Mouse (Mus musculus) stomach, embryonic 14.5 days (tissue): ENCODE results near the gene Surf6. TPM values are rescaled to one million over a fixed set of nuclear protein-coding genes. Genes with fewer than 3 reads are reported as not detected.
A peak's percentile ranks its signal among the peaks of the same experiment; 100 is the strongest.

ENCODE experiments used
- ATAC-seq: fragments of 200-750 bp; cut with Nextera tagmentation; 2 replicates; pipeline ENCODE4 v1.8.0; 2017; ENCODE audit warnings: low read depth, moderate TSS enrichment; ENCODE audit not compliant: insufficient number of reproducible peaks, insufficient read depth, low FRiP score
- H3K27ac ChIP-seq: fragments of 300-500 bp; sonication (generic); 2 replicates; pipeline ENCODE4 v1.5.1; 2014; ENCODE audit warnings: mild to moderate bottlenecking, low read length, moderate library complexity, mixed read lengths
- H3K27me3 ChIP-seq: fragments of 300-500 bp; sonication (generic); 2 replicates; pipeline ENCODE4 v1.6.1; 2014; ENCODE audit warnings: low read length, control low read depth, mixed read lengths; ENCODE audit not compliant: control insufficient read depth, insufficient read depth
- H3K36me3 ChIP-seq: fragments of 300-500 bp; sonication (generic); 2 replicates; pipeline ENCODE4 v1.6.1; 2014; ENCODE audit warnings: mild to moderate bottlenecking, control low read depth, low read length, moderate library complexity, mixed read lengths; ENCODE audit not compliant: control insufficient read depth, insufficient read depth
- H3K4me1 ChIP-seq: fragments of 300-500 bp; sonication (generic); 2 replicates; pipeline ENCODE4 v1.6.1; 2014; ENCODE audit warnings: low read length, control low read depth, mixed read lengths; ENCODE audit not compliant: control insufficient read depth, insufficient read depth
- H3K4me2 ChIP-seq: fragments of 300-500 bp; sonication (generic); replicated peaks from 2 replicates; pipeline ENCODE4 v1.6.1; 2014; ENCODE audit warnings: low read depth, low read length, control low read depth
- H3K4me3 ChIP-seq: fragments of 300-500 bp; sonication (generic); 2 replicates; pipeline ENCODE4 v1.5.1; 2014; ENCODE audit warnings: low read depth, low read length, control low read depth
- H3K9ac ChIP-seq: fragments of 300-500 bp; sonication (generic); replicated peaks from 2 replicates; pipeline ENCODE4 v1.6.1; 2014; ENCODE audit warnings: low read depth, mild to moderate bottlenecking, control low read depth, low read length, moderate library complexity, mixed read lengths
- H3K9me3 ChIP-seq: fragments of 300-500 bp; sonication (generic); 2 replicates; pipeline ENCODE4 v1.6.1; 2016; ENCODE audit warnings: low read depth, low read length, control low read depth; ENCODE audit not compliant: control insufficient read depth
- WGBS: fragments of 180-500 bp; shearing (Covaris S2); extraction: QIAGEN DNeasy Blood & Tissue Kit; methylation state at CpG from one replicate; pipeline ENCODE4 v1.1.7; 2014; 5-methylcytosine and 5-hydroxymethylcytosine counted together
- polyA plus RNA-seq: library from polyadenylated mRNA; unstranded; fragments of >200 nt; fragmentation: Nextera tagmentation; extraction: Ambion mirVana; gene quantifications from 2 replicates; pipeline ENCODE4 v1.2.1, GENCODE M21; 2014

Surf6 gene
- 17.0 and 18.4 TPM in 2 replicates for polyA plus RNA-seq

DNA sequence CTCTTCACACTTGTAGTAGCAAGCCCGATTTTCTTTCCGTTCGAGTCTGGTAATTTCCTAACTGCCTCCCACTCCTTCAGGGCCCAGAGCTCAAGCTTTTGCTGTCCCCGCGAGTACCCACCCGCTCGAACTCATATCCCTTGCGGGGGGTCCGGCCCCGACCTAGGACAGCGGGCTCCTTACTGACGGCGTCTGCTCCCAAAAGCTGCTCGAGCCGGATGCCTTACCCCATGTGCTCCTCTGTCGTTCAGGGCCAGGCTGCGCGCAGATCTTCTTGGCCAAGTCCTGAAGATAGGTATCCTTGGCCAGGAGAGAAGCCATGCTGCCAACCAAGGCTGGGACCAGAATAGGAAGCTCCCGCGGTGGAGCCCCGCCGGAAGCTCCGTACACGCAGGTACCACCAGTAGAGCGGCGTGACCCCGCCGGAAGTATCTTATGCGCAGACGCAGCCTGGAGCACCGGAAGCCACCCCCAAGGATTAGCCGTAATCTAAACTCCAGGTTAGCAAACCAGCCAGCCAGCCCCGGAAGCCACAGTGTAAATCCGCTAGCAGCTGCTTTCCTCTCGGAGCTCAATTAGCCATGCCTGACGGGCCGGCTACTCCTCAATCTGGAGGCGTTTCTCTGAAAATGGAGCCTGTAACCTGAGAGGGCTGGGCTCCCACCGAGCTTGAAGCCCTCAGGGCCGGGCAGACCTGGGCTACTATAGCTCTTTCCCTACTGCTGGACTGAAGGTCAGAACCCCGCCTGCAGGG, at the start of gene Surf6:
Surf6 (minus strand) TSS at position 413 of the 754 bp plus-strand sequence.
- Histone ChIP-seq H3K27ac (peak within 1 kb of the TSS; percentile 90), H3K9me3 (no peaks in the 10 kb centered on the region), H3K4me2 (peak within 1 kb of the TSS; percentile 78), H3K36me3 (peaks cover 47% of the 10 kb centered on the region), H3K4me3 (peak within 1 kb of the TSS; percentile 75), H3K4me1 (peaks cover 14% of the 10 kb centered on the region), H3K27me3 (no peaks in the 10 kb centered on the region), H3K9ac (peak within 1 kb of the TSS; percentile 66)
- WGBS, result under 1% methylated on average over 41 of the region's 41 CpGs
- ATAC-seq, result peak; percentile 95

DNA sequence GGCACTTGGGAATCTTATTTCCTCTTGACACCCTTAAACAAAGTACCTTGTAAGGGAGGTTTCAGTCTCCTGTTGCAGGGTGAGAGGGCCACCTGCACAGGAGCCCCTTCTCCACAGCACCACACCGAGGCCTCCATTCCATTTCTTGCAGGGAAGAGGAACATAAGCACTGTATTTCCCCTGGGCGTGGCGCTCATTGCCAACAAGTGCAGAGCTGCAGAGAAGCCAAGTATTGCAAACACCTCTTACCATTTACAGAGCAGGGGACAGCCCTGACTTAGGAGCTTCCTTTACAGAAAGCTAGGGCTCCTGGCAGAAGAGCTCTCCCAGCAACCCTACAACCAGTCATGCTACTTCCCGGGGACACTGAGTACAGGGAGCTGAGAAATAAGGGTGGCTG, 49.5 kb upstream of the Surf6 start:
- peaks cover 52% of the 10 kb centered on the region for H3K36me3 ChIP-seq
- H3K4me3 ChIP-seq, result no peak overlapping the region
- ATAC-seq, result no peak
- no peak overlapping the region for H3K27ac ChIP-seq
- H3K27me3 ChIP-seq, result no peaks in the 10 kb centered on the region
- no peaks in the 10 kb centered on the region for H3K4me1 ChIP-seq
- H3K4me2 ChIP-seq, result no peak overlapping the region
- no peaks in the 10 kb centered on the region for H3K9me3 ChIP-seq
- WGBS, result 88% methylated on average over 4 of the region's 4 CpGs
- 0 out of 2 replicates have a peak overlapping the region, but pooled peaks have one; percentile 10 for H3K9ac ChIP-seq

DNA sequence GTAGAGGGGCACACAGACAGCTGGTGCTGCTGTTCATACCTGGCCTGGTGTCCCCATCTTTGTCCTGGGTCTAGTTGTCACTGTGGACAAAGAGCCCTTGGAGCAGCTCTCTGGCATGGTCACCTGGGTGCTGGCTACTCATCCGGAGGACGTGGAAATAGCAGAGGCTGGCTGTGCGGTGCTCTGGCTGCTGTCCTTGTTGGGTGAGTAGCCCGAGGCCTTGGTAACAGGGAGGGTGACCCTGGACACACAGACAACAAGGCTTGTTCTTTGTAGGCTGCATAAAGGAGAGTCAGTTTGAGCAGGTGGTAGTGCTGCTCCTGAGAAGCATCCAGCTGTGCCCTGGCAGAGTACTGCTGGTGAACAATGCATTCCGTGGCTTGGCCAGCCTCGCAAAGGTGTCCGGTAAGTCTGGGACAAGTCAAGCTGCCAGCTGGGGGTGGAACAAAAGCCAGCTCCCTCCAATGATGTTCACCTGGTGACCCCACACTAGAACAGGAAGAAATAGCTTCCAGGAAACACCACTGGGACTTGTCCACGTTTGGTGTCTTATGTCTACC, 48.7 kb upstream of the Surf6 start:
- H3K4me2 ChIP-seq, result no peak overlapping the region
- no peak overlapping the region for H3K27ac ChIP-seq
- 0 out of 2 replicates have a peak overlapping the region, but pooled peaks have one; percentile 10 for H3K9ac ChIP-seq
- H3K9me3 ChIP-seq, result no peaks in the 10 kb centered on the region
- no peak for ATAC-seq
- H3K4me1 ChIP-seq, result no peaks in the 10 kb centered on the region
- H3K36me3 ChIP-seq, result peaks cover 45% of the 10 kb centered on the region
- 83% methylated on average over 8 of the region's 8 CpGs for WGBS
- no peaks in the 10 kb centered on the region for H3K27me3 ChIP-seq
- no peak overlapping the region for H3K4me3 ChIP-seq

DNA sequence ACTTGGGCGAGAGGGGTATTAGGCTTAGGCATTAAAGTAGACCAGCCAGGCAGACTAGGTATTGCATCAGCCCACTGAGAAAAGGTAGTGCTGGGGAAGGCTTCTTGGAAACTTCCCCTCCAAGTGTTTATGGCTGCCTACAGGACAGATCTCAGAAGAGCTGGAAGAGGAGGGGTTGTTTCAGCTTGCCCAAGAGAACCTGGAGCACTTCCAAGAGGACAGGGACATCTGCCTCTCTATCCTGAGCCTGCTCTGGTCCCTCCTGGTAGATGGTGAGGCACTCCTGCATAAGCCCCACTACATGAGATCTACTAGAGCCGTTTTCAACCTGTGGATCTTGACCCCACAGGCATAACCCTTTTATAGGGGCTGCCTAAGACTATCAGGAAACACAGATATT, 47.7 kb upstream of the Surf6 start:
- Histone ChIP-seq H3K9ac (no peak overlapping the region), H3K4me1 (no peaks in the 10 kb centered on the region), H3K36me3 (peaks cover 34% of the 10 kb centered on the region), H3K27me3 (no peaks in the 10 kb centered on the region), H3K4me3 (no peak overlapping the region), H3K27ac (no peak overlapping the region), H3K4me2 (no peak overlapping the region), H3K9me3 (no peaks in the 10 kb centered on the region)
- no peak for ATAC-seq
- WGBS, result 79% methylated on average over 2 of the region's 2 CpGs

DNA sequence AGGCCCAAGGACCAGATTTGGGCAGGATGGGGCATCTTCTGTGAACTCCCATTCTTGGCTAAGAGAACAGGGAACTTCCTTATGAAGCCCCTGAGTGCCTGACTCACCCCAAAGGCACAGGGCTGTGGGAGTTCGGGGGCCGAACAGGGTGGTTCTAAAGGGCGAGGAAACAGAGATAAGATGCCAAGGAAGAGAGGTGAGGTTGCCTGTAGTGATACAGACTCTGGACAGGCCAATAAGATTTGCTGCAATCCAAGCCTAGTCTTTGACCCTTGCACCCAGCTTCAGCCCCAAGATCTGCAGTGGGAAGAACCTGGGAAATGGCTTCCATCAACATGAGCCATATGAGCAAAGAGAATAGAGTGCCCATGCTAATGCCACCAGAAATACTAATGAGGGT, 40.6 kb upstream of the Surf6 start:
- no peak overlapping the region for H3K4me3 ChIP-seq

DNA sequence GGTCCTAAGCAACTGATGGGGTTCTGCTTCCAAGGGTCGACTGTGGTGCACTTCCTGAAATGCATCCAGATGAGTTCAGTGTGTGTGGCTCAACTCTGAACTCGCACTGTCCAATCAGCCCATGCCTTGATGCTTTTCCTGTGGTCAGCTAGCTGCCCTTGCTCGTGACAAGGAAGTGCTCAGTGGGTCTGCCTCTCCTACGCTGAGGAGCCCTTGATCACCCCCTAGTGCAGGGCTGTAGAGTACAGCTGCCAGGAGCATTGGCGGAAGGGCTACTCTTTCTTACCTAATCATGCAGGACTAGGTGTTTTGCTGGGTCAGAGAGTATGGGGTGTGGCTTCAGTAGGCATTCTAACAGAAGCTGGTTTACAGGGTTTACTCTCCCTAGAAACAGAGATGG, 38.9 kb upstream of the Surf6 start:
- no peak overlapping the region for H3K9ac ChIP-seq
- H3K4me2 ChIP-seq, result no peak overlapping the region
- WGBS, result 39% methylated on average over 5 of the region's 5 CpGs
- no peaks in the 10 kb centered on the region for H3K9me3 ChIP-seq
- no peak overlapping the region for H3K27ac ChIP-seq
- no peak overlapping the region for H3K4me3 ChIP-seq
- no peaks in the 10 kb centered on the region for H3K36me3 ChIP-seq
- no peak for ATAC-seq
- H3K4me1 ChIP-seq, result no peaks in the 10 kb centered on the region
- H3K27me3 ChIP-seq, result no peaks in the 10 kb centered on the region

More for the DNA sequence above, 40.6 kb upstream of the Surf6 start:
- Histone ChIP-seq H3K36me3 (no peaks in the 10 kb centered on the region), H3K9ac (no peak overlapping the region), H3K27me3 (no peaks in the 10 kb centered on the region), H3K4me1 (no peaks in the 10 kb centered on the region), H3K9me3 (no peaks in the 10 kb centered on the region), H3K4me2 (no peak overlapping the region), H3K27ac (no peak overlapping the region)
- WGBS, result 77% methylated on average over 3 of the region's 3 CpGs
- ATAC-seq, result no peak

DNA sequence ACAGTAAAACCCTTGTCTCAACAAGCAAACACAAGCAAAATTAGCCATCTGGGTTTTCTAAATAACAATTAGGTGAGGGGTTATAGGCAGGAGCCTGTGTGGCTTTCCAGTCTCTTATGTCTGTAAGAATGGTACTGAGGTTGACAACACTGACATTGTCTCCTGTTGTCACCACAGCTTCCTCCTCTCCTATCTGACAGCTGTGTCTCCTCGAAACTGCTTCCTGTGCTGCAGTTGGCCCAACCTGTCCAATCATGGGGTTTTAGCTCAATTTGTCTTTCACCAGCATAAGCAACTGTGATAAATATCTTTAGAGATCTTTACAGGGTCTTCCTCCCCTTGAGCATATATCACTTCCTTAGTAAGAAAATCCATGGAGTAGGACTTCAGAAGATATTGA, 33.7 kb upstream of the Surf6 start:
- Histone ChIP-seq H3K36me3 (no peaks in the 10 kb centered on the region), H3K27ac (no peak overlapping the region), H3K4me3 (no peak overlapping the region), H3K9ac (no peak overlapping the region), H3K27me3 (no peaks in the 10 kb centered on the region), H3K9me3 (no peaks in the 10 kb centered on the region), H3K4me1 (peaks cover 8% of the 10 kb centered on the region), H3K4me2 (no peak overlapping the region)
- 63% methylated on average over 1 of the region's 1 CpGs for WGBS
- no peak for ATAC-seq

DNA sequence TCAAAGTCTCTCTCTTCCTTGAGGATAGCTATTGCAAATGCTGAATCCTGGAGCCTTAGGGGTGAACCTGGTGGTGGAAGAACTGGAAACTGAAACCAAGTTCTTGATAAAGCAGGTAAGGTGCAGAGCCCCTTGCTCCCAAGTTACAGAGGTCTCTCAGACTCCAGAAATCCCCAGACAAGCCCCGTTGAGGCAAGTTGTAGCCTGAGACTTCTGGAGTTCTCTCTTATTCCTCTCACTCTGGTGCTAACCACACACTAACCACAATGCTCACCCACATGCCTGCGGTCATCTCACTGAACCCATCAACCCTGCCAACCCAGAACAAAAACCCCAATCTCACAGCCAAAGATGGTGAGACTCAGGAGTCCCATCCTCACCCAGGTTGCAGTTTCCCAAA, 32.6 kb upstream of the Surf6 start:
- Histone ChIP-seq H3K4me3 (no peak overlapping the region), H3K27me3 (no peaks in the 10 kb centered on the region), H3K9me3 (no peaks in the 10 kb centered on the region), H3K27ac (no peak overlapping the region), H3K36me3 (peaks cover 8% of the 10 kb centered on the region; the same call in 1 of the 2 replicates), H3K4me2 (no peak overlapping the region), H3K4me1 (peaks cover 9% of the 10 kb centered on the region), H3K9ac (no peak overlapping the region)
- ATAC-seq, result no peak
- WGBS, result 81% methylated on average over 2 of the region's 2 CpGs
